Mouse (Mus musculus): ENCODE measurements around the gene Mapk12.

The Mapk12 gene

DNA sequence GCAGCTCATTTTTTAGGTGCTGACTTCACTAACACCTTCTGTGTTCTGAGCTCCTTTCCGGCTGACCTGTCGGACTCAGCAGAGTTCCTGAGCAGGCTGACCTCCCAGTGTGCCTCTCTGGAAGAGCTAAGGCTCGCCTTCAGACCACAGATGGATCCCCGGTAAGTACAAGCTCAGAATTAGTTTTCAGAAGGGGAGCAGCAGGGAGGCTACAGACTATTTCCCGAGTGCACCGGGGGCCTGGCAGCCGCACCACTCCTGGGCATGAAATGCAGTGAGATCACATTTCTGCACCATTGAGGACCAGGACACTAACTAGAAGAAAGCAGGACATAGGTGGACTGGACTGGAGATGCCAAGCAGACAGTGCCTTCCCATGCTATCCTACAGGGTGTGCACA, 41.9 kb downstream of the Mapk12 start:
- DNase-seq (ENCODE audit: low read depth, low spot score): no peak

DNA sequence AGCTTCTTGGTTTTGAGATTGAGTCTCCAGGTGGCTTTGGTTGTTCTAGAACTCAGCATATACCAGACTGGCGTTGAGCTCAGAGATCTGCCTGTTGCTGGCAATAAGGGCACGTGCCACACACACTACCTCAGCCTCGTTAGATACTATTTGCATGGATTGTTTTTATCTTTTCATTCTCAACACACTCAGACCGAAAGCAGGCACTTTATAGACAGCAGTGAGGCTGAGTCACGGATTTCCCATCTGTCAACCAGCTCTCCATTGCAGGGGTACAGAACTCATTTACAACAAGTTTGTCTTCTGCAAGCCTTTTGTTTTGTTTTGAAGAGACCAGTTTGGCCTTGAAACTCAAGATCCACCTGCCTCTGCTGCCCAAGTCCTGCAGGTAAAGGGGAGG, 43.1 kb downstream of the Mapk12 start:
- no peak for DNase-seq (ENCODE audit: low read depth, low spot score)

DNA sequence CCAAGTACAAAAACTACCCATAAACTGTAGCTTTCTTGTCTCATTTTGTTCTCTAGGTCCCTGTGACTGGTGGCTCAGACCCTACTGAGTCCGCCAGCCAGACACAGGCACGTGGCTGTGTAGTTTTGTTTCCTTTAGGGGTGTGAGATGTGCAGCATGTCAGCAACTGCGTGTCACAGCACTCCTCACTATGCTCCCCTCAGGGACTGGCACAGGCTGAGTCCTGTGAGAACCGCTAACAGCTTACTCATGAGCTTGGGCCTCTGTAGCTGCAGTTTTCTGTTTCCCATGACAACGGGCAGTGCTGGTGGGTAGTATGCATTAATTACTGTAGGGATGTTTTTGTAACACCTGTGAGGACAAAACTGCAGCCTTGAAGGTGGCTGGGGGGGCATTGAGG, 48.3 kb downstream of the Mapk12 start:
- DNase-seq (ENCODE audit: low read depth, low spot score): no peak

DNA sequence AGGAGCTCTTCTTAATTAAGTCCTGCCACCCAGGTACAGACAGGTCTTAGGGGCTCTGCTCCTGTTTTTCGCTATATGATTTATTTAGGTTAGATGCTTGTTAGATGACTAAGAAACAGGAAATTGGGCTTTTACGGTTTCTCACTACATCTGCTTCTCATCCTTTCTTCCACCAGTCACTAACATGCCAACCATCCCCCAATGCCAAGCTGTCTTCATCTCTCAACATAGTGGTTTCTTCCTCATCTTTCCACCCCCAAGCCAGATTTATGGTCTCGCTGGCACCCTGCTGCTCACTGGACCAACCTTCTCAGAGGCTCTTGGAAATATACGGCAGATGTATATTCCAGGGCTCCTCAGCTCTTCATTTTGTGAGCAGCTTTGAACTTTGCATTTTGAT, 49.8 kb downstream of the Mapk12 start:
- no peak for DNase-seq (ENCODE audit: low read depth, low spot score)

DNA sequence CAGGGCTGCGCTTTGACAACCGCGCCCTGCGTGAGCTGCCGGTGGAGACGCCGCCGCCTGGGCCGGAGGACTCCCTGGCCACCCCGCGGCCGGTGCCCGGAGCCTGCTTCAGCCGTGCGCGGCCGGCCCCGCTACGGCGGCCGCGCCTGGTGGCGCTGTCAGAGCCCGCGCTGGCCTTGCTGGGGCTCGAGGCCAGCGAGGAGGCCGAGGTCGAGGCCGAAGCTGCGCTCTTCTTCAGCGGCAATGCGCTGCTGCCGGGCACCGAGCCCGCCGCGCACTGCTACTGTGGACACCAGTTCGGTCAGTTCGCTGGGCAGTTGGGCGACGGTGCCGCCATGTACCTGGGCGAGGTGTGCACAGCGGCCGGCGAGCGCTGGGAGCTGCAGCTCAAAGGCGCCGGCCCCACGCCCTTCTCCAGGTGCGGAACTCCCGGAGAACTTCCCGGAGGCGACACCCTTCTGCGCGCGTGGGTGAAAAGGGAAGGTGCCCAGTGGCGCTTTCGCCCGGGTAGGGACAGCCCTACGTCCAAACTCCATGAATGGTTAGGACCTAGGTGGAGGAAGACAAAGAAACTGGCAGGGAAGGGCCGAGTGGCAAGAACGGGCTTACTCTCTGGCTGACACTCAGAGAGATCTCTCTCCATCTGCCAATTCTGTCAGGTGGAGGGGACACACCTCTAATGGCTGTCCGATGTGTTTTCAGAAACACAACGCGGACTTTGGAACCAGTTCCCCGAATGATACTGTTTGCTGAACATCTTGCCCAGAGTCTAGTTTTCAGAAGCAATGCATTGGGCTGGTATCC, 51.1 kb downstream of the Mapk12 start:
- no peak for DNase-seq (ENCODE audit: low read depth, low spot score)

DNA sequence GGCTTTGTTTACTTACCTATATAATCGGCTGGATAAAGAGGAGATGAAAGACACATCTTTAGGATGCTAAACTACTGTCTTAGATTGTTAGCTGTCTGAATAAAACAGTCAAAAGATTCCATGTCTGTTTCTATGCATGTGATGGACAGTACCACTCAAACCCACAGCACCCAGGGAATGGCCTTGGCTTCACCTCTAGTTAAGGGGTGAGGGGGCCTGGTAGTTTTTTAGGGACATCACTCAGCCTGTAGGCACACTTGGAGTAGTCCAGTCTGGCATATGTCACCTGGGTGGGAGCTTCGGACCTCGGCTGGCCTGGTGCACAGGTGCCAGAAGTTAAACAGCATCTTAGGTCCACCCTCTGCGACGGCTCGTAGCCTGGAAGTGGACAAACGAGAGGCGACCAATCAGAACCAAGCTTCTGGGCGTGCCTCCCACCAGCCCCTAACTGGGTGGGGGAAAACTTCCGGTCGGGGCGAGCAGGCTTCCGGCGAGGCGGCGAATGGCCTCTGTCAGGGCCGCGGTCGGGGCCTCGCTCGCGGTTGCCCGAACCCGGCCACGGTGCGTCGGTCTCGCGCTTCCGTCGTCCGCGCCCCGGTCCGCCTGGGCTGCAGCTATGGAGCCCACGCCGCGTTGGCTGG, 51.8 kb downstream of the Mapk12 start, which contains the start of gene Selenoo:
Gene Selenoo (plus strand): TSS at position 478 of the 641 bp plus-strand sequence.
- DNase-seq (ENCODE audit: low read depth, low spot score): peak; percentile 82

DNA sequence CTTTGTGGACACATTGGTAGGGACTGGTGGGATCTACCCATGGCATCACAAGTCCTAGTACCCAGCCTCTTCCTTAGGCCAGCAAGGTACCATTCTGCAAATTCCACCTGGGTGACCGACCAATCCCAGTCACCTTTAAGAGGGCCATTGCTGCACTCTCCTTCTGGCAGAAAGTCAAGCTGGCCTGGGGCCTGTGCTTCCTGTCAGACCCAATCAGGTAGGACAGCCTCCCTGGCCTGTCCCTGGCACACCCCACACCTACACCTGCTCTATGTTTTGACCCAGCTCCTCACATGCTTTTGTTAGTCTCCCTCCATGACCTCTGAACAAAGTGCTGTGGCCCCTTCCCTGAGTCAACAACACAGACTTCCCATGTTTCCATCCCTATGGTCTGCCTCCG, 55.7 kb downstream of the Mapk12 start:
- DNase-seq (ENCODE audit: low read depth, low spot score): no peak

DNA sequence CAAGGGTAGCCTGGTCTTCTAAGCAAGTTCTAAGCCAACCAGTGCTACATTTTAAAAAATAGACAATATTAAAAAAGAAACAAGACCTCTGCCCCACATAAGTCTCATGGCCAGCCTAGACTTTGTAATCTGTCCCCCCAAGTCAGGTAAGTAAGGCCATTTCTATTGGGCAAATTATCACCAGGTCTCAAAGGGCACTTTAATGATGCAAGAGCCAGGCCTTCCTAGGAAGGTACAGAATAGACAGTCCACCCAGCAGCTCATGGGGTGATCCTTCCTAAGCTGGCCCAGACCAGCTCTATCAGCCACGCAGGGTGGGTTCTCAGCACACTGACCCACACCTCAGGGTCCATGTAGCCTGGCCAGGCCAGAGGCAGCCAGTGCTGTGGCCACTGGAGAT, 56.6 kb downstream of the Mapk12 start:
- DNase-seq (ENCODE audit: low read depth, low spot score): no peak
